ENCODE assay signal across 7 mouse cellular contexts in genomic region chr10:111009113-111009640, GRCm38 (mm10). TPM values are rescaled to one million over a fixed set of nuclear protein-coding genes. Genes with fewer than 3 reads are reported as not detected.
DNase-seq lines count a peak whose midpoint lies in the region; ATAC-seq and TF ChIP-seq lines count a peak whose summit lies in the region.

No protein-coding gene starts in this region.

- peak overlapping the region; percentile 100 for H3K27ac ChIP-seq in embryonic facial prominence, embryonic 10.5 days (replicated peaks)
- H3K27ac ChIP-seq in hindbrain, postnatal 0 days = peak overlapping the region; percentile 99
- peak overlapping the region; percentile 99 for H3K27ac ChIP-seq in neural tube, embryonic 13.5 days (replicated peaks)

- H3K4me1 ChIP-seq in lung, adult 2 months (ENCODE audit: control insufficient read depth, insufficient read depth, low read length) = no peaks in the 10 kb centered on the region; the same call in 1 of the 2 replicates
- peaks cover 16% of the 10 kb centered on the region for H3K4me1 ChIP-seq in embryonic facial prominence, embryonic 10.5 days
- peaks cover 12% of the 10 kb centered on the region; the same call in 1 of the 2 replicates for H3K4me1 ChIP-seq in hindbrain, postnatal 0 days (ENCODE audit: insufficient read depth, low read length)
- peaks cover 40% of the 10 kb centered on the region for H3K4me1 ChIP-seq in neural tube, embryonic 13.5 days (replicated peaks)

- no peaks in the 10 kb centered on the region for H3K36me3 ChIP-seq in embryonic facial prominence, embryonic 10.5 days (replicated peaks)
- H3K36me3 ChIP-seq in hindbrain, postnatal 0 days (ENCODE audit: insufficient read depth, low read length) = no peaks in the 10 kb centered on the region
- no peaks in the 10 kb centered on the region for H3K36me3 ChIP-seq in neural tube, embryonic 13.5 days

- under 1% methylated on average over 28 of the region's 28 CpGs for WGBS in lung, adult 2 months
- WGBS in embryonic facial prominence, embryonic 10.5 days = under 1% methylated on average over 28 of the region's 28 CpGs
- WGBS in hindbrain, postnatal 0 days = under 1% methylated on average over 27 of the region's 28 CpGs
- WGBS in neural tube, embryonic 13.5 days = under 1% methylated on average over 28 of the region's 28 CpGs

- no peak for DNase-seq in lung, adult 2 months
- no peak for DNase-seq in lung, postnatal 10 days
- no peak for DNase-seq in embryonic facial prominence, embryonic 10.5 days (ENCODE audit: low spot score)
- peak; percentile 65 for DNase-seq in hindbrain, postnatal 0 days (ENCODE audit: low spot score)
- DNase-seq in right cerebral cortex, adult 2 months (ENCODE audit: low spot score in 2 of 2) = no peak
- no peak for DNase-seq in cerebellum, adult 11-12 months

- H3K4me2 ChIP-seq in hindbrain, postnatal 0 days (ENCODE audit: low read depth, low read length) = peak overlapping the region; percentile 91
- H3K4me2 ChIP-seq in neural tube, embryonic 13.5 days = peak overlapping the region; percentile 86

- H3K9me3 ChIP-seq in embryonic facial prominence, embryonic 10.5 days = no peaks in the 10 kb centered on the region
- H3K9me3 ChIP-seq in hindbrain, postnatal 0 days (ENCODE audit: low read length) = no peaks in the 10 kb centered on the region
- no peaks in the 10 kb centered on the region for H3K9me3 ChIP-seq in neural tube, embryonic 13.5 days

- no peak for TF ChIP-seq POLR2A in lung, adult 2 months (IDR thresholded peaks at IDR 0.05; ENCODE audit: borderline replicate concordance, extremely low read depth, low read depth, low read length)

- H3K9ac ChIP-seq in hindbrain, postnatal 0 days (replicated peaks; ENCODE audit: low read length) = peak overlapping the region; percentile 100
- H3K9ac ChIP-seq in neural tube, embryonic 13.5 days = peak overlapping the region; percentile 95

- H3K27me3 ChIP-seq in embryonic facial prominence, embryonic 10.5 days (replicated peaks; ENCODE audit: low read depth, poor library complexity, severe bottlenecking) = 0 out of 2 replicates have a peak, but pooled peaks cover 5% of the 10 kb centered on the region
- no peaks in the 10 kb centered on the region for H3K27me3 ChIP-seq in hindbrain, postnatal 0 days (ENCODE audit: insufficient read depth, low read length)
- H3K27me3 ChIP-seq in neural tube, embryonic 13.5 days = no peaks in the 10 kb centered on the region

- H3K4me3 ChIP-seq in lung, adult 2 months (replicated peaks; ENCODE audit: extremely low read depth, low read depth, low read length) = peak overlapping the region; percentile 99
- peak overlapping the region; percentile 88 for H3K4me3 ChIP-seq in embryonic facial prominence, embryonic 10.5 days
- peak overlapping the region; percentile 97 for H3K4me3 ChIP-seq in hindbrain, postnatal 0 days (ENCODE audit: low read length)
- H3K4me3 ChIP-seq in neural tube, embryonic 13.5 days = peak overlapping the region; percentile 72

- no peak for TF ChIP-seq CTCF in lung, adult 2 months (IDR thresholded peaks at IDR 0.05; ENCODE audit: insufficient read depth, low read length)
- TF ChIP-seq CTCF in hindbrain, postnatal 0 days (IDR thresholded peaks at IDR 0.05; ENCODE audit: low read depth) = no peak

- no peak for ATAC-seq in hindbrain, postnatal 0 days
- no peak for ATAC-seq in neural tube, embryonic 13.5 days (ENCODE audit: low read depth)

RNA-seq across cellular contexts. Expression of gene Zdhhc17, which starts 0.8 kb away (rescaled TPM):
- polyA plus RNA-seq in lung, adult 2 months (2012; rRNA removed) = 21.0 and 27.8 TPM in 2 replicates
- polyA plus RNA-seq in embryonic facial prominence, embryonic 10.5 days (2016; fragmentation: Nextera tagmentation; extraction: Ambion mirVana) = 28.1 and 29.3 TPM in 2 replicates
- 40.7 and 45.1 TPM in 2 replicates for total RNA-seq in hindbrain, postnatal 0 days (2014; rRNA removed)
- polyA plus RNA-seq in hindbrain, postnatal 0 days (2015; fragmentation: Nextera tagmentation; extraction: Ambion mirVana) = 41.0 and 44.8 TPM in 2 replicates
- 47.2 and 54.5 TPM in 2 replicates for polyA plus RNA-seq in neural tube, embryonic 13.5 days (2015; fragmentation: Nextera tagmentation; extraction: Ambion mirVana)
